Mouse (Mus musculus) right cerebral cortex, postnatal 4 days (tissue): ENCODE results near the gene Creb5.

Experiments used
- DNase-seq: peaks from one replicate; pipeline ENCODE4 v3.0.0-alpha.2; 2022

Creb5 gene

DNA sequence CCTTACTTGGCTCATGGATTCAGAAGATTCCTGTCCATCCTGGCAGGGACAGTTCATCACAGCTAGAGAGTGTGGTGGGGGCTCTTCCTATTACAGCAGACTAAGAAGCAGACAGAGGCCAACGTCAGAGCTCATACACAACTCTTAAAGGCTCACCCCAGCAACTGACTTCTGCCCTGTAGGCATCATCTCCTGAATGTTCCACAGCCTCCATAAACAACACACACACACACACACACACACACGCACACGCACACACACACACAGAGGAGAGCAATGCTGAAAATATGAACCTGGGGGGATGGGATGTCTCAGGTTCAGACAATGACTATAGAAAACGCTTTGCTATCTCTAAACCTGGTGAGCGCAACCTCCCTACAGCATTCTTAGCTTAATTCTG, 208.6 kb downstream of the Creb5 start:
- no peak for DNase-seq

DNA sequence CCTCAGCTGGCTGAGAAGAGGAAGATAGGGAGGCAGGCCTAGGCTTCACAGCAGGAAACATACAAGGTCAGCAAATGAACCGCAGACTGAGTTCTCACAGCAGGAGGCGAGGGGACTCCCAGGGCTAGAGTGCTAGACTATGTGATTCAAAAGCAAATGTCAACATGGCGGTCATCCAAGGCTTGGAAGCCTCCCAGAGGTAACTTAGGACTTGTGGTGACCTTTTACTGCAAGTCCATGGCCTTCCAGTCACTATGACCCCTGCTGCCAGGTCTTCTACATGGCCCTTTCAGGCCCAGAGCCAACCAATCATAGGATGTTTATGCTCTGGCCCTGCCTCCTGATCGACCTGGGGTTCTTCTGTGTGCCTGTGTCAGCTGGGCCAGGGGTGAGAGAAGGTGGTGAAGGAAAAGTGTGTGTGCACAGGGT, 209.3 kb downstream of the Creb5 start:
- peak; percentile 10 for DNase-seq

DNA sequence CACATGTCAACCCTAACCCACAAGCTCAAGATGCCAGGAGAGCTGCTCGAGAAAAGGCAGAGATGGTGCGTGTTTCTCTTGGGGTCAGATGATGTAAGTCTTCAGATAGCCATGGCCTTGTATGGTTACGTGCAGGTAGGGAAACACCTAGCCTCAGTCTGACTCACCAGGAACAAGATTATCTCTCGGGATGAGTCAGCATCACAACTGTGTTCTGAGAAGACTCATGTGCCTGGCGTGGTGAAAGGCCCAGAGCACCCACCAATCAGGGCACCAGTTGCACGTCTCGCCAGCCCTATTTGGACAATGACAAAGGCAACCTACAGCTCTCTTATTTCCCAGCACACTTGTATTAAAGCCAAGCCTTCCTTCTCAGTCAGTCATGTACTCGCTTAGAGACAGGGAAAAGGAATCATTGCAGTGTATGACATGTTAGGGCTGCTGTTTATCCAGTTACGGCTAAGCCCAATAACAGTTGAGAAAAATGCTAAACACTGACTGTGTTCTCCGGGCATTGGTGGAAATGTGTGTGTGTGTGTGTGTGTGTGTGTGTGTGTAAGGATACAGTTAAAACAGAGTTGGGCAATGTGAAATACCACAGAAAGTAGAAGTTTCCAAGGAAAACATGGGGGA, 210.9 kb downstream of the Creb5 start:
- DNase-seq: no peak

DNA sequence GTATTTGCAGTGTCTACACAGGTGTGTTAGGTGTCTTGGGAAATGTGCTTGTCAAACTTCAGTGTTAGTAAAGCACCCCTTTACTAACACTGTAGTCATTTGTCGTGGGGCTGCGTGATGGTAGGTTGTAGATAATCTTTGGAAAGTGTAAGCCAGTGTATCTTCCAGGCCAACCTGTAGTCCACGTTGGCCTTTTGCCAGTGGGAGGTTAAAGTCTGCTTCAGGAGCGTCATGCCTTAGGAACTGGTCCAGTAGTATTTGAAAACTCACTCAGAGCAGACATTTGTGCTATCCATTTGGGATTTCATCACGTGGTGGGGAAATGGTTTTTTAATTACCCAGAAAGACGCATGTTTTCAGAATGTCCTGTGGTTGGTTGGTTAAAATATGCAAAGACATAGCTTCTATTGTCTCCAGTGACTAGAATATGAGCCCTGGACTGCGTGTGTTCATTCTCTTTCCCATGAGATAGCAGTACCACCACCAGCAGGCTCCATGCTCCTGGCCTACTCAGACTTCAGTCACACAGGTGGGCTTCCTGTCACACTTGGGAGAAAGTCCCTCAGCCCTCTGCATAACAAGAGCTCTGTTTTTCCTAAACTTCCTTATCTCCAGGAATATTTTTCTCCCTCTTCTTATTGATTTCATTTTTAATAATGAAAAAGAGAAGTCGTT, 212.7 kb downstream of the Creb5 start:
- DNase-seq: no peak

DNA sequence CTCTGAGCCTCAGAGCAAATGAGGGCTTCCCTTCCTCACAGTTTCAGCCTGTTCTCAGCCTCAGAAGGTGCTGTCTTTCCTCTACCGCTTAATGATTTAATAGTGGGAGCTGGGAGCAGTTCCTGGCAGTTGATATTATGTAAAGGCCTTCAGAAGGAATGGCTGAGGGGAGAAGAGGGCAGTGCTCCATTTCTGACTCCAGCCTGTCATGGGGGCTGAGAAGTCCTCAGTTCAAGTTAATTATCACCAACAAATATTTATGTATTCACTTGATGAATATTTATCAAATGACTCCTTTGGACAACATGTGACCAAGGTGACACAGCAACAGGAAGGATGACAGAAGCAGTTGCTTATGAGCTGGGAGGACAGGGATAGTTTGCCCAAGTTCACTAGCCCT, 214.2 kb downstream of the Creb5 start:
- no peak for DNase-seq

DNA sequence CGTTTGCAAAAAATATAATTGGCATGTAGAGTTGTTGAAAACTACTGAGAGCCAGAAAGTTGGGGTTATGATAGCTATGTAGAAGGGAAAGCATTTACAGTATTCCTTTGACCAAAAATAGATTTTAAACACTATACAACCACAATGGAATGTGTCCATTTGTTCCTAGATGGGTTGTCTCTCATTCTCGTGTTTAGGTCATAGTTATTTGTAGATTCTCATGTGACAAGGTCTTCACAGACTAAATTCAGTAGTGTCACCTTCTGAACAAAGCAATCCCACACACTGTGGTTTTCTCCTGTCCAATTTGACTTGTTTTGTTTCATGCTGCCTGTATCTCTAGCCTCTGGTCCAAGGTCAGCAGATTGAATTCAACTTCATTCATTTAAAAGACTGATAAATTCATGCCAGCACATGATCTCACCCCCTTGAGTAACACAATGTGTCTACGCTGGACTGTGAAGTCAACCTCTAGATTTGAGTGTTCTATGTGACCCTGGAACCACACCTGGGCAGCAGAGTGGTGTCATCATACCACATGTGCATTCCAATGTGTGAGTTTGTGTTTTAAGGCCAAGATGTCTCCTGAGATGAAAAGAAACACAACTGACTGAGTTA, 220.0 kb downstream of the Creb5 start:
- DNase-seq: no peak

DNA sequence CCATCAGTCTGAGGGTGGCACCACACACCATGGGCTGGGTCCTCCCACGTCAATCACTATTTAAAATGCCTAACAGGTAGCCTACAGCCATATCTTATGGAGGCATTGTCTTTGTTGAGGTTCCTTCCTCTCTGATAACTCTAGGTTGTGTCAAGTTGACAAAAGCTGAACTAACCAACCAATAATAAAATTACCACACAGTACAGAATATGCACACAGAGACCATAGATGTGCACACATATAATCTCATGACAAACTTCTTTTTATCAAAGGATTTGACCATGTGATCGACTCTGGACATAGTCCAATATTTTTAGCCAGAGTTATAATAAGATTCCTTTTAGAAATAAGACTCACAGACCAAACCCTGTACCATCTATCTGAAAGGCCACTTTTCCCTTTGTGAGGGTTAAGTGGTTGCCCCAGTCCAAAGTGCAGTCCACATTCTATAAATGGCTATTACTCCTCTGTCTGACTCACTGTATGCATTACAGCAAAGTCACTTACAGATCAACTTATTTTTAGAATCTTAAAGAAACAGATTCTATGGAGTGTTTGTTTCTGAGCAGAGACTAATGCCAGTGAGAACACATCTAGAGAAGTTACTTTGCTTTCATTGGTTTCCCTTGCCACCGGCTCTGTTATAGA, 221.9 kb downstream of the Creb5 start:
- DNase-seq: no peak

DNA sequence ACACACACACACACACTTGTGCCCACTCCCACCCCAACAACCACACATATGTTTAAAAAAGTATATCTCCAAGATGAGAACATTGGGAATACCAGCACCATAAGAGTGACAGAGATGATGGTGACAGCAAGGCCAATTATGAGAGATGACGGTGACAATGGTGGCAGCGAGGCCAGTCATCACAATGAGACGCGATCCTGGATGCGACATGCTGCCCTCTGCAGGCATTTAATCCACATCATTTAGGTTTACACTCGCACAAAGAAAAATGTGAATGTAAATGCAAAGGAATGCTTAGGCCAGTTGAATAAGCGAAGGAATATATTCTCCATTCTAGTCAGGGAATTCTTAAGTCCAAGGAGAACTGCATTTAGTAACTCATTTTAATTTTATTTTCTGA, 222.9 kb downstream of the Creb5 start:
- DNase-seq: no peak

DNA sequence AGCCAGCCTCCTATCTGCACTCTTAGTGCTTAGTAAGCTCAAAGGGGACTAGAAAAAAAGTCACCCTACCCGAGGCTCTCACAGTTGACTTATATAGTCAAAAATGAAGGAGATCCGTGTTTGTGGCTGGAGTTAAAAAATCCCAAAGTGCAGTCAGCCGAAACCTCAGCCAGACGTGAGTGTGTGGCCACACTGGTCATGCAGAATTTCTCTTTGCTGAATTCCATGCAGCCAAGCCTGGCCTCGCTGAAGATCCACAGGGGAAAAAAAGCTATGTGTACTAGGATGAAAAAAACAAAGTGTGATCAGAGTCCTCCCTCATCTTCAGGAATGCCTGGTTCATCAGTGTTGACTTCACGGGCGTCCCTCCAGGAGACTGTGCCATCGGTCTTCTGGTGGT, 225.2 kb downstream of the Creb5 start:
- DNase-seq: no peak

DNA sequence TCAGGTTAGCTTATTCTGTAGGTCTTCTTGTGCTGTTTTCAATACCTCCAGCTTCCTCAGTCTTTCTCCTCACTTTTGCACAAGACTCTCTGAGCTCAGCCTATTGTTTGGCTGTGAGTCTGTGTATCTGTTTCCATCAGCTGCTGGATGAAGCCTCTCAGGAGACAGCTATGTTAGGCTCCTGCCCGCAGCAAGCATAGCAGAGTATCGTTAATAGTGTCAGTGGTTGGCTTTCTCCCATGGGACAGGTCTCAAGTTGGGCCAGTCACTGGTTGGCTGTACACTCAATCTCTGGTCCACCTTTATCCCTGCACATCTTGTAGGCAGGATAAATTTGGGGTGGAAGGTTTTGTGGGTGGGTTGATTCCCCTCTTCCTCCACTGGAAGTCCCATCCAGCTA, 226.3 kb downstream of the Creb5 start:
- no peak for DNase-seq

DNA sequence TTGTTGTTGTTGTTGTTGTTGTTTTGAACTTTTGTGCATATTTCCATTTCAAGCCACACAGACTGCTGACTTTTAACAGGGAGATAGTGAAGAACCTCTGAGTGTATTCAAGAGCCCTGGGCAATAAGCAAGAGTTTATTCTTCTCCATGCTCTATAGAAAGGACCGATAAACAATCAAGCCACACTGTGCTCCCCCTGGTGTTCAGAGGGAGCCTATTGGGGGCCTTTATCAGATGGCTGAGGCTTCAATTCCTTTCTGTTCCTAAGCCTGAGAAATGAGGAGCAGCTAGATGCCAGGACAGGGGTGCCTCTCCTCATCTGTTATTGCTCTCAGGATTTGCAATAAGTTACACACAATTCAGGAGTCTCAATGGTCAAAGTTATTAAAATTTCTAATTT, 227.8 kb downstream of the Creb5 start:
- no peak for DNase-seq

DNA sequence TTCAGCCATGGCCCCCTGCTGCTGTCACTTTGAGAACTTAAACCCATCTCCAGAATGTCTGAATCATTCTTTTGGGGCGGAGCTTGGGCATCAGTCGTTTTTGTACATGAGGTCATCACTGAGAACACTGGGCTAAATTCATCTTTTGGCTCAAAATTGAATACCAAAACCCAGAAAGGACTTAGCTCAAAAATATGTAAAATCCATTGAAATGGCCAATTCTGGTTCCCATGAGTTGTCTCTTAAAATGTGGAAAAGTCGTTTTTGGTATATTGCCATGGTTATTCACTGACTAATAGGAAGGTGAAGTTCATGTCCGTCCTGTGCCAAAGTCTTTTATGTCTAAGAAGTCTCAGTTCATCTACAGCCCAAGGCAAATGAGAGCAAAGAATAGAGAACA, 228.5 kb downstream of the Creb5 start:
- DNase-seq: no peak

DNA sequence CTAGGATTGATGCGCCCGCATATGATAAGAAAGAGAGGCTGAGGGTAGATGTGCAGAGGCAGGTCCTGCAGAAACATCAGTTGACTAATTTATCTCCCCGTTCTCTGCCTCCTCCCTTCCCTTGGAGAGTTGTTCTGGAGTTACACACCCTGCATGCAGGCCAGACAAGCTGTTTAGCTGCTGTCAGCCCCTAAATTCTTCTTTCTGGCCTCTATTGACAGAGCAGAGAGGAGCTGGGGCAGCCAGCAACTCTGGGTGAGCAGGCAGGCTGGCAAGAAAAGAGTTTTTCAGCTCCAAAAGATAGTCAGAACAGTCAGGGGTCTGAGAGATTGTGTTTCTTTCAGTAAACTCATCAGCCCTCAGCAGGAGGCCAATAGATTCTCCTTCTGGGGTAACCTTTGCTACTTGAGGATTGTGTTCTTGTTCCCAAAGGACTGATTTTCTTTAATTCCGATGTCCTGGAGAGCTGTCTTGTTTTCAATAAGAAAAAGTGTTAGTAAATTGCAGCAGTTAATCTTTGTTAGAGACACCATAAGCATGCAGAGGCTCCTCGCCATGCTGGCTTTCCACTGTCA, 230.4 kb downstream of the Creb5 start:
- no peak for DNase-seq

DNA sequence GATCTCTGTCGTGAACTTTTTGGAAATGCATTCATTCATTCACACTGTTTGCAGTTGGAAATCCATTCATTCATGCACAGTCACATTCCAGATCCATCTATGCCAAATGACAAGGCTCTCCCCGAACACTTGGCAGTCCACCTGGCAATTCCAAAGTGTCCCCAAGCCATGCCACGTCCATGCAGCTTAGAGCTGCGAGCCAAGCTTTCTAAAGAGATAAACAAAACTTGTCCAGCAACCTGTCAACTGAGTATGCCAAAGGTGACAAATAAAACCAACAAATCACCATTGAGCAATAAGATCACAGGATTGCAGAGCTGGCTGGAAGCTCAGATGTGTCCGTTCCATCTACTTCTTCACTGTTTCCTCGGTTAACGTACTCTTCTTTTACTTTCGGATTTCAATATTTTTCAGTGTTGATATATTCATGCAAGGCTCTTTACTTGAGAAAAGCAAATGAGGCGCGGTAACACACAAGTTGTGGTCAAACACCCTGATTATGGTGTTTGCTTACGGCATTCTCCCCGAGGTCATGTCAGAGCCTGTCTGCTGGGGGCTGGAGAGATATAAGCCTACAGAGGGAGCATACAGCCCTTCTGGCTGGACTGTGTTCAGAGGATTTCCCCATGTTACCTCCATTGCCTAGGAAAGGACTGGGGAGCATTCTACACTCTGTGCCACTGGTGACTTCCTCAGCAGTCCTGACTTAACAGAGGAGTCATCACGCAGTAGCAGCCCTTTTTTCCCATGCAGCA, 236.8 kb downstream of the Creb5 start:
- DNase-seq: no peak

DNA sequence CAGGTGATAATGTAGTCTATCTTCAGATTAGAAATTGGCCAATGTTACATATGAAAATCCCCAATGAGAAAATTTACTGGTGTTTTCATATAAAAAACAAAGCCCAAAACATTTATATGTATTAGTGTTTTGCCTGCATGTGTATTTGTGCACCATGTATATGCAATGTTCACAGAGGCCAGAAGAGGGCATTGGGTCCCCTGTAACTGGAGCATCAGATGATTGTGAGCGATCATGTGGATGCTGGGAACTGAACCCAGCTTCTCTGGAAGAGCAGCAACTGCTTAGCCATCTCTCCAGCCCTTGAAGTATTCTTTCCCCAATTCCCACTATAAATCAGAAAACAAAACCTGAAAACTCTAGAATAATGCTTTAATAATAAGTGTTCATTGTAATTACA, 239.4 kb downstream of the Creb5 start:
- no peak for DNase-seq

DNA sequence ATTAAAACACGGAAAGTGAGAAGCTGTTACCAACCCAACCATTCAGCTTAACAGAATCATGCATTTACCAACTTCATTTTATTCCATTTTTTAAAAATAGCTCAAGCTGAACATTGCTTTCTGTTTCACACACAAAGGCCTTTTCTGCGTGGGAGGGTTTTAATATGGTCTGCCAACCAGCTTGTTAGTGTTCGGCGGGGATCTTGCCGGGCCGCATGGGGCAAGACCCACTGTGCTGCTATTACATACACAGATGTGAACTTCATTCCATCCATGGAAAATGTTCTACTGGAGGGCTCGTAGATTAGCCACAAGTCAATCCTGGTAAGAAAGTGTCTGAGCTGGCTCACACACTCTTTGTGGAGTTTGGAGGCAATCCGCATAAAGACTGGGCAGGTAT, 243.7 kb downstream of the Creb5 start:
- DNase-seq: no peak

DNA sequence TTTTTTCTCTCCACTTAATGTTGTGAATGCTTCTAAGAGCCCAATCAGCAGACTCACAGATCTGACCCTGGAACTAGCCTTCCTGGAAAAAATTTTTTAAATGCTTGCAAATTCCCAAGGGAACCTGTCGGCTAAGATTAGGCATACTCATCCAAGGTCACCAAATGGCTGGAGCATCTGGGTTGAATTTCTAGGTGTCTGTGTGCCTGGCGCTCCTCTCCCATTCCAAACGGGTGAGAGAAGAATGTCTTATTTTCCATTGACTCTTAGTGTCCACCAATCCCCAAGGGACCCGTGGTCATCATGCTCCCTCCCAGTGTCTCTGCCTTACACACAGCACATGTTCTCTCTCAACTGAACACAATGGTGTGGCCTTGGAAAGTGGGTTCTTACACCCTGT, 244.4 kb downstream of the Creb5 start:
- no peak for DNase-seq

DNA sequence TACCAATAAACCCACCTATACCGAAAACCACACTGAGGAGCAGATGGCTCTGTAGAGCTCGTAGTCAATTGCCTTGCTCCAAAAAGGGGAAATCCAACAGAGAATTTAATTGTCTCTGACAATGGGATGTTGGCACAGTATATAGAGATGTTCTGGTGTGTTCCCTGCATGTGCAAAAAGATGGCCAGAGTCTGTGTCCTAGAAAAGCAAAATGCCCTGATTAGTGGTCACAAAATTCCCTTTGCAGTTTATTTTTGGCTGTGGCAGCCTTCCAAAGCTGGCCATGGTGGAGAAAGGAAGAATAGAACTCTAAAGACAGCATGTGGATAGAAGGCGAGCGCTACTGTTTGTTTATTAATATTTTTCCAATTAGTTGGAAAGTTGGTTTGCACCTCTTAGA, 250.5 kb downstream of the Creb5 start:
- no peak for DNase-seq

DNA sequence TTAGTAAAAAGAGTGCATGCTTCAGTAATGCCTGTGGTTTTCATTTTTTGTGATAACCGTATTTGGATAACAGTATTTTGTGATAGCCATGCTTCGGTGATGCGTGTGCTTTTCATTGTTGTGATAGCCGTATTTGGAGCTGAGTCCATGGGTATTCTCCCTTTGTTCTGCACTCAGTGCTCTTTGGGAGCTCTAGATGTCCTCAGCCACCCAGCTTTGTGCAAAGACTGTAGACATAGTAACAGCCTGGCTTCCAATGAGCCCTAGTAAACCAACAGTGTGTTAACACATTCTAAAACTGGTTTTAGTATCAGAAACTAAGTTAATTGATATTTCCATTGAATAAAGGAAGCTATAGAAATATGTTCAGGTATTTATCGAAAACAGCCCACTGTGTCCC, 254.7 kb downstream of the Creb5 start:
- DNase-seq: no peak

DNA sequence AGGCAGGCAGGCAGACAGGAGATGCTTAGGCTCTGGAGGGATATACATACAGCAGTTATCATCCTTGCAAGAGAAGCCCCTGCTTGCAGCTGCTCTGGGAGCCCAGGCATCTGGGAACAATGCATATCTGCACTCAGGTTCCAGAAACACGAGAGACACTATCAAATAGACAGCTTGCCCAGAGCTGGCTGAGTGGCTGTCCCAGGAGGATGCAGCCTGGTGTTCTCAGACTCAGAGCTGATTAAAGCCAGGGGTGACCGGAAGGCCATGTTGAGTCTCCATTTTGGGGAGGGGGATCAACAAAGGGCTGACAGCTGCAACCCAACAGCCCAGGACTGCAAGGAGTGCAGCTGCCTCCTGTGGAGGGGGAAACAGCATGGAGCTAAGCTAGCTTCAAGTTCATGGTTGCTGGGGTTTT, 258.4 kb downstream of the Creb5 start:
- no peak for DNase-seq

DNA sequence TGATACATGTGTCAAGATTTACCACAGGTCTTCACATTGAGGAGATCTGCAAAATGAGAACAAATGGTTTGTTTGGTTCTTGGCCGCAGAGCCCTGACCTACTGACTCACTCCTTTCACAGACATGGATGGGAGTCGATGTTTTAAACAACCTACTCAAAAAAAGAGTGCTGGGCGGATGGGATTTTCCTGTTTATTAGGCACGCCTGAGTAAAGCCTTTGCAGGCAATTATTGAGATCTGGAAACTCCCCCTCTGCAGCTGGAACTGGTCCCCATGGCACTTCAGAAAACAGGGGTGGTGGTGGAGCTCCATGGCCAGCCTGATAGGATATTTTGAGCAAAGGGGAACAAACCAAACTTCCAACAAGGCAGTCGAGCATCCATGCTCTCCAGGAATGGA, 258.9 kb downstream of the Creb5 start:
- no peak for DNase-seq

DNA sequence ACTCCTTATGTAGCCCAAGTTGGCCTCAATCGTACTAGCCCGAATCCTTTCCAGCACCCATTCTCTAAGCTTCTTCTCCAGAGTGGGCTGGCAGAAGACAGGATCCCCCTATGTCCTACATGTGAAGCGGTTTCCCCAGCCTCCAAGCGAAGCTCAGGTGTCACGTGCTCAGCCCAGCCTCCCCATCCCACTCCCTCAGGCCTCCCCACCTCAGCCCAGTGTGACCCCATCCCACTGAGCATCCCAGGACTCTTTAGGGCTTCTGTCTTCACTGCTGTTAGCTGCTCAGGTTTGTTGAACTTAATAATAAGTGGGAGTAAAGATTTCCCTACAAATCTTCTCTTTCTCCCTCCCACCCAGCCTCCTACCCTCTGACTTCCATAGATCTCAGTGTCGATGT, 261.2 kb downstream of the Creb5 start:
- DNase-seq: no peak

DNA sequence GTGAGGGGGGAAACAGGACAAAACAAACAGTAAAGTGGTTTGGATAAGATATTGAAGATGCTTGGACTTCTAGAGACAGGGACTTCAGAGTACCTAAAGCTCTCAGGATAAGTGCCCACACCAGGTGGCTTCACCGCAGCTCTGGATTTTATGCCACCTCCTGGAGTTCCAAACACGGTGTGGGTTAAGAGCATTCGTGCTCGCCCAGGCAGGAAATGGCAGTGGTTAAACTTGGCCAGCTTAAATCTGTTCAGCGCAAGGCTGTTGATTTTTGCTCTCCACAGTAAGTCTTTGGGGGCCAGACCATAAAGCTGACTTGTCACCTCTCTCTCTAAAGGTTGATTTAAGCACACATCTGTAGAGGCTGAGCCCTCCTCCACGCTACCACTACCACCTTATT, 262.3 kb downstream of the Creb5 start:
- DNase-seq: no peak
